Mouse (Mus musculus) cerebellum, adult 2 months (tissue): Measurements from ENCODE around the gene Tef.

Source experiments
- CTCF ChIP-seq: fragments of 200-500 bp; IDR thresholded peaks from 2 replicates; pipeline ENCODE4 v1.5.1; 2011; ENCODE audit warnings: low read depth, mild to moderate bottlenecking, control low read depth, low read length, moderate library complexity, borderline replicate concordance; ENCODE audit not compliant: insufficient read depth
- POLR2A ChIP-seq: fragments of 200-500 bp; IDR thresholded peaks from 2 replicates; pipeline ENCODE4 v1.6.1; 2011; ENCODE audit warnings: low read length, control low read depth, borderline replicate concordance; ENCODE audit not compliant: insufficient read depth

DNA sequence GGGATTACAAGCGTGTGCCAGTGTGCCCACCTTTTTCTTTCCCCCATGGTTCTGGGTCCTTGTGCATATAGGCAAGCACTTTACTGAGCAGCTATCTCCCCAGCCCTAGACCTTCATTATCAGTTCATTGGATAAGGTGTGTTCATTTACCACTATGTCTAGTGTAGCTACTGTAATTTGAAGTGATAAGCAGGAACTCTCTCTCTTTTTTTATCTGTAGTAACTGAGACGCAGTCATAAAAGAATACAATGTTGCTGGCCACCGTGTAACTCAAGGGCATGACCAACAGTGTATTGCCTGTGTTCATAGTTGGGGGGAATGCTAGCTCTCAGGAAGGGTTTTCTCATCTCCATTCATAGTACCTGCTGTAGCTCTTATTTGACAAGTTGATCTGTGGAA is 42.7 kb upstream of the Tef start:
- TF ChIP-seq CTCF: no peak
- TF ChIP-seq POLR2A: no peak
